Mouse (Mus musculus): ENCODE measurements around the gene Col25a1. TPM values are rescaled to one million over a fixed set of nuclear protein-coding genes. Genes with fewer than 3 reads are reported as not detected.

Col25a1 gene
- total RNA-seq, 4 experiments from 2014 or later, result 4.0 to 7.9 (median 4.8) TPM

DNA sequence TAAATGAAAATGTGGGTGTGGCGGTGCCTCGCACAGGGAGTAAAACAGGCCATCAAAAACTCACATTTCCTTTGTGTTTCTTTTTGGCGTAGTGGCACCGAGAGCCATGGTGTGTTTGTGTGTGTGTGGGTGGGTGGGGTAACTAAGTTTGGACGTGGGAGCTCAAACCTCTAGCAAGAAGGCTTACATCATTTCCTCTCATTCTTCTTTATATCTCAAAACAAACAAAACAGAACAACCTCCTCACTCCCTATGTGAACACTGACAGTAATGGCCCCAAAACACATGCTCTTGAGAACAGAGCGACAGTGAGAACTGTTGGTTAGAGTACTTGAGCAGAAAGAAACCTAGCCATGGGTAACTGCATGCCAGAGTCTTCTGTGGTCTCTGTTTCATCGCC, 121.1 kb downstream of the Col25a1 start:
- no peak for DNase-seq

DNA sequence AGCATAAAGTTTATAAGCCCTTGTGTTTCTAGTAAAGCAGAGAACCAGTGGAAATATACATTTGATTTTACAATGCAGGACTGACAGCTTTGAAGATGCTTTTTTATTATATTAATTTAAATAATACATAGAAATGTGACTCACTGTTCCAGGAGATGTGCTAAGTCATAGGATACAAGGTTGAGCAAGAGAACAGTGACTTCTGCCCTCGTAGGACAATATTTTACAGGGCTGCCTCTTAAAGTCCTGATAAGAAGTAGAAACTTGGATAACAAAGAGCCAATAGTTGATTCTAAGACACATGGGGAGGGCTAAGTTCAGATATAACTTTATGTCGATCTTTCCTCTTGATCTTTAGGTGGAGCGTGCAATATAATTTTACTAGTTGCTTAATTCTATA, 124.8 kb downstream of the Col25a1 start:
- no peak for DNase-seq

DNA sequence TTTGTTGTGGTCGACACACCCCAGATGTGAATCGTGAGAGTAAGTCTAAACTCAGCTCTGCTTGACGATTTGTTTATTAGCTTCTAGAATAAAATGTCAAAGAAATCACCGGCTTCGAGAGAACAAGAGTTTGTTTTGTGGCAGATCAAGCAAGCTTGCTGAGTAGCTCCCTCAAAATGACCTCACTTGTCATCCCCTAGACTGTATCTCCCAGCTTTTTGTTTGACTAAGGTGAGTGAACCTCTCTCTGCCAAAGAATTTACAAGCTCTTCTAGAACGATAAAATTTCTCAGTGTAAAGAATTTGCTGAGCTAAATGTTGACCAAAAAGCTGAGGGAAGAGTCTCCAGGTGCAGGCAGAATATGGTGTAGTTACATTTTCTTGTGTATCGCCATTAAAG, 125.3 kb downstream of the Col25a1 start:
- DNase-seq, result no peak

DNA sequence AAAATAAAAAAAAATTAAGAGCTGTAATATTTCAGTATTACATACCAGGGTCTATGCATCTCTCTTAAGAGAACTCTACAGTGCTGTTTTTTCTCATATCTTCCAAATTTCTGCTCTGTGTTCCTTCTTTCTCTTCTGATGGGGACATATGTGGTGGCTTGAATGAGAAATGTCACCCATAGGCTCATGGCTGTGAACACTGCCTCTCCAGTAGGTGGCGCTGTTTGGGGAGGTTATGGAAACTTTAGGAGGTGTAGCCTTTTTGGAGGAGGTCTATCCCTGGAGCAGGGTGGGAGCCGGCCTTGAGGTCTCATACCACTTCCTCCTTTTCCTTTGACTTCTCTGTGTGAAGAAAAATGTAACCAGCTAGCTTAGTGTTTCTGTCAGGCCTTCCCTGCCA, 128.4 kb downstream of the Col25a1 start:
- DNase-seq, result no peak

DNA sequence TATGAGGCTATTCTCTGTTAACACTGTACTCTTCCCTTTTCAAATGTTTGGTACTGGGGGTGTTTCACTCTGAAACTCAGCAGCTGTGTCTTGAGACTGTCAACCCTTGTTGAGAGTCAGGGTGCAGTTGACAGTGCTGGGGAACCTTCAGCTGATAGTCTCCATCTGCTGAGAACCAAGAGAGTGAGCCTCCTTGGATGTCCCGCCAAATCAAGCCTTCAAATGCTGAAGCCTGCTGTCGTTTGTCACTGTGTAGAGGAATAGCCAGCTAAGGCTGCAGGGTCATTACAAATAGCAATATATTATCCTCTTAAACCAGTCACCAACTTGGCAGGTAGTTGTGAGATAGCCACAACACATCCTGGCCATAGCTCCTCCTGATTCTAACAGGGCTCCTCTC, 129.0 kb downstream of the Col25a1 start:
- DNase-seq, result no peak

DNA sequence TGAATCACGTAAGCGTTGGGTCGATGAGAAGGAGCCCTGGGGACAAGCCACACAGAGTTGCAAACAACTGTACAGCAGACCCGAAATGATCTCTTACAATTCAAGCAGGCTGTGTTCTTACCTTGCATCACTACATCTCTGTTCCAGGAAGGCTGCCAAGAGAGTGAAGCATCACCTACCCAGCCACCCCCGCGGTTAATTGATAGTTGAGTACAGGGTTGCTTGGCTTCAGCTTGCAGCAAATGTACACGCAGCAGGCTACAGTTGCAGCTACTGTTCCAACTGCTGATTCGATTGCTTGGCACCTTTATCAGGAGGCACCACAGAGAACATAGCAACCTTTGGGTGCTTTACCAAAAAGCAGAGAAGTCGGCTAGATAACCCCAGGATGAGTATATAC, 133.8 kb downstream of the Col25a1 start:
- DNase-seq, result no peak

DNA sequence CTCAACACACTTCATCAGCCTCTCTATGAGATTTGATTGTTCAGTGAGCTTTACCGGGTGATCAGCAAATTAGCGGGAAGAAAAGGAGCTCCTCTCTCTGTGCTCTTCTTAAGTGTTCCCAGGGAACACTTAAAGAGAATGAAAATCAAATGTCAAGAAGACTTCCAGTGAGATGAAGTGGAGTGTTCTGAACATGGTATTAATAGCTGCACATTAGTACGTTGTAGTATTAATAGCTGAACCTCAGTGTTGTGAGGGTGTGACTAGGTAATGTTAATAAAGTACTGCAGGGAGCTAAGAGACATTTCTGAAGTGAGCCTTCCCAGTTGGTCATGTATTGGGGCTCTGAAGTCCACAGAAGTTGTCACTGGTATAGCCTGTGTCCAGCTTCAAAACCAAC, 139.2 kb downstream of the Col25a1 start:
- DNase-seq, result no peak

DNA sequence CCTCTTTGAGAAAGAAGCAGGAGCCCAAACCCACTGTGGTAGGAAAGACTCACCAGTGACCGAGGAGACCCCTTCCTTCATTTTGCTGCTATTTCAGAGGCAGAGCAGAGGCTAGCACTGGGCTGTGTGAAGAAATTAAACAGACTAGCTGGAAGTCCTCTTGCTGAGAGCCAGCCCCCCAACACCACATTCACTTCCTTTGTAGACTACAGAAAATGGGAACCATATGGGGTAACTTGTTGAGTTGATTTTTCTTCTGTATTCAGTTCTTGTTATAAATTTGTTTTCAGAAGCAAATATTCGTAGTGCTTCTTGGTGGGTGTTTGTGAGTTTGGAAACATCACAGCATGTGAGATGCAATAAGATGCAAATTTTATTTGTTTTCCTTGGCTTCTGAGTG, 142.6 kb downstream of the Col25a1 start:
- no peak for DNase-seq

DNA sequence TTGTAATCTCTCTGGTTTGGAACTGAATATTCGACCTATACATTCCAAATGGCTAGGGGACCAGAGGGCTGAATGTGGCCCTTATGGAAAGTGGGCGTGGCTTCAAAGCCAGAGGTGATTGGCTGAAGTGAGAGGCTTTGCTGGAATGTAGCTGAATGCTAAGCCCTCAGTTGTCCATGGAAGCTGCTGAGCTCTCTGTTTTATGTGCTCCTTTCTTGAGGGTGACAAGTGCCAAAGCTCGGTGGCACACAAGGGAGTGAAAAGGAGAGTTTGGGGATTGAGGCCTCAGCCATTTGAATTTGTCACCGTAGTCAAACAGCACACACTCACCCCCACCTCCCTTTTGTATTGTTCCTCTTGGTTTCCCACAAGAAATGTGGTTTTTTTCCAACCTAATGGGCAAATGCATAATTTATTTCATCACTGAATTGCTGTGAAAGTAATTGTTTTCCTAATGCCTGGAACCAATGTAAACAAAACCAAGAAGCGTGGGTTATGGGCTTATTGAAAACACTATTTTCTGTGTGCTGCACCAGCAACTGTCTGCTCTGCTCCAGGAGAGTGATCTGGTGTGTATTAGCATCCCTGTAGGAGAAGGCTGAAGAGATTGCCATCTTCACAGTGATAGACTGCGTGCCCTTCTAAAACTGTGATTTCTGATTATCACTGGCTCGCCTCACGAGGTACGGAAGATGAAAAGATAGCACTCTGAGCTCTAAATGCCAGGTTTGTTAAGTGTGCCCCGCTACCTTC, 147.2 kb downstream of the Col25a1 start:
- no peak for DNase-seq

DNA sequence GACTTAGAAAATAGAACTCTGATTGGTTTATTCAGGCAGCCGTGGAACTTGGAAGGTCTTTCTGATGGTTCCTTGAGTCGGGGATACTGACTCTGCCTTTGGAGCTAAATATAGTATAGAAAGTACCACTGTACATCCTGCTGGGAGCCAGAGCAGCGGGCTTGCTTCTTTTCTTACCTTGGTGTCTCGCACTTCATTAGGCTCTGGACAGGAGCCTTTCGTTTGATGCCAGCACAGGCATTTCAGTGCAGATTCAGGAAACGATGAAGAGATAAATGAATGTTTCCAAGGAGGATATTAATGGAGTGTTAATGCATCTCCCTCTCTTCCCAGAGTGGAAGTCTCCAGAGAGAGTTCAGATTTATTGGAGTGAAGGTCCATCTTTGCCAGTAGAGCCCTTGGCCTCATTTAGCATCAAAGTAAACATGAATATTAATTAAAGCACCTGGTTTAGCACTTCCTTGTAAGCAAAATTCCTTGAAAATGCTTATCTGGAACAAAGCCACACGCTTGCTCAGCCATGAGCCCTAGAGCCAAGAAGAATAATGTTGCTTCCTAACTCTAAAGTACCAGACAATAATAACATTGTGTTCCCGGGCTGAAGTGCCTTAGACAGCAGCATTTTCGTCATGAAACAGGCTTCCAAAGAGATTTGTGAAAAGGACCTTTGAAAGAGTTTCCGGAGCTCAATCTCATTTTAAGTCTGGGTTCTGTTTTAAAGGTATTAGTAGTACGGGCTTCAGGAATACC, 151.9 kb downstream of the Col25a1 start:
- DNase-seq, result no peak

DNA sequence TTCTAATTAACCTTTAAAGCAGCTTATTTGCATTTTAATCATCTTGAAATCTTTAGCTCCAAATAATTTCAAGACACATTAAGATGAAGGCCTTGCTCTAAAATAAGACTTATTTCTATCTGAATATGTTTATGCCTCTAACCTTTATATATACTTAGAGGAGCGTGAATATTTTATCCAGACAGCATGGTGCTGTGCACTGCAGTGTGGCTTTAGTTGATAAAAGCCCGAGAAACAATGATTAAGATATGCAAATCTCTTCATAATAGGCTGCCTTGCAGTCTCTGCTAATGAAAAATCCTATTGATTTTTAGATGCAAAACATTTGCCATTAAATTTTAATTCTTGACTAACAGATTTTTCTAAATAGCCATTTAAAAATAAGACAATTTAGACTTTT, 156.8 kb downstream of the Col25a1 start:
- no peak for DNase-seq

DNA sequence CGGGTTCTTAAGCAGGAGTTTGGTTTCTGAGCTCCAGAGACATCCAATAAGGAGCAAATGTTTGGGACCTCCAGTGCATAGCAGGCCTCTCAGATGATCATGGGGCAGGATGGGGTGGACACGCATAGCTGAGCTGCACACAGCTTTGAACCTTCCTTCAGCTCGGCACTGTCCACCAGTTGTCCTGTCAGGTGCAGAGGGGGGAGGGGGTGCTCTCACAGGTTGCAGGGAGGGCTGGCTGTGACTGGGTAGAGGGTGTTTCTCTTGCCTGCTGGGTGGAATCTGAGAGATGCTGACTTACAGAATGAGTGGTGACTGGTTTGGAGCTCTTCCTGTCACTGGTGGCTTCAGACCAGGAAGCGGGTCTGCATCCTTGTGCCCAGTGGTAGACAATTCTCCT, 157.5 kb downstream of the Col25a1 start:
- no peak for DNase-seq

DNA sequence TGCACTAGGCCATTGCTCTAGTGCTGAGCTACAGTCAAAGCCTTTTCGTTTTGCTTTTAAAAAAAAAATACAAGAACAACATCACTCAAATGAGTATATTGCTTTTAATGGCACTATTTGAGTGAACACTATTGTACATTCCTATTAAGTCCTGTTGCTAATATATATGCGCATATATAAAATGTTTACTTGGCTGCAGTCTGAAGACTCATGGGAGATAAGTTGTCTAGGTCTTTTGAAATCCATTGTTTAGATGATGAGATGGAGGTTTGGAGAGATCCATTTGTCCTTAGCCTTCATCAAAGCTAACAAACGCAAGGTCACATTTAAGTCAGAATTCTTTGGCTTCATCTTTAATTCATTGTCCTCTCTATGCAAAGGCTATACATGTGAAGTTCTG, 157.9 kb downstream of the Col25a1 start:
- no peak for DNase-seq

DNA sequence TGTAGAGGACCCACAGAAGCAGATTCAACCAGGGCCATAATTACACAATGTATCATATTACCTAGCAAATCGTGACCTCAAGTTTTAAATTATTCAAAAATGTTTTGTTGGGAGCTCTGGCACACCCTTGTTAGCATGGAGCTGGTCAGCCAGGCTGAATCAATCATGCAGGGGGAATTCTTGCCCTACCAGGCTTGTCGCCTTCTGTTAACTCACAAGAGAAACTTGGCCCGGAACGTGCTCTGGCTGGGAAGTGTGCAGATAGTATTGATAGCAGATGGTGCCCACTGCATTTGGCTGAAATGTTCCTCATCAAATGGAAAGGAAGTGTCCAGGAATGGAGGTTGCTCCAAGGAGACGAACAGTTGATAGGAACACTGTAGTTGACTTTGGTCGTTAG, 158.9 kb downstream of the Col25a1 start:
- no peak for DNase-seq

DNA sequence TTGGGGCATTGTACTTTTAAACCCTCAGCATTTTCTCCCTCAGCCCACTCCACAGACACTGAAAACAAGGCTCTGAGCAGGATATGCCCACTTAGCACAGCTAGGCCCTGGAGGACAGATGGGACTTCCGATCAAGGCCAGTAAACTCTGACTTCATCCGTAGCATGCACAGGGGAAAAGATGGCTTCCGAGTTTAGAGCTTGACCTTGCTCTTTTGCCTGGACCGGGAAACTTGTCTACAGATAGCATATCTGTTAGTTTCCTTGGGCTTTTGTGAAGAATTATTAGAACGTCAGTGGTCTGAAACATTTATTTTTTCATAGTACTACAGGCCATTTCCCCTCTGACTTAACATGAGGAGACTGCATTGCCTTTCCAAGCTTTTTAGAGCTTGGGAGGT, 159.4 kb downstream of the Col25a1 start:
- no peak for DNase-seq

DNA sequence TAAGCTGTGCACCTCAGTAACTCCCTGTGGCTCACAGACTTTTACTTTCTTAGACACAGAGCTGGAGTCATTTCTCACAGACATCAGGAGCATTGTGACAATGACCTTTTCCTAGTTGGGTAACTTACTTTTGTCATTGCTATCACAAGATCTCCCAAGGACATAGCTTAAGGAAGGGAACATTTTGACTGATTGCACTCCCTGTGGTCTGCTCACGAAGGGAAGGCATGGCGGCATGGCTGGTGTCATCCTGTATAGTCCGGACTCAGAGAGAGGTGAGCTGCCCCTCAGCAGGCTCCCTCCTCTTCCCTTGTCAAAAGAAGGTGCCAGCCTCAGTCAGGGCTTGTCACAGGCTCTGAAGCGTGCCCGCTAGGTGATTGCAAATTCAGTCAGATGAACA, 160.6 kb downstream of the Col25a1 start:
- DNase-seq, result peak; percentile 49

DNA sequence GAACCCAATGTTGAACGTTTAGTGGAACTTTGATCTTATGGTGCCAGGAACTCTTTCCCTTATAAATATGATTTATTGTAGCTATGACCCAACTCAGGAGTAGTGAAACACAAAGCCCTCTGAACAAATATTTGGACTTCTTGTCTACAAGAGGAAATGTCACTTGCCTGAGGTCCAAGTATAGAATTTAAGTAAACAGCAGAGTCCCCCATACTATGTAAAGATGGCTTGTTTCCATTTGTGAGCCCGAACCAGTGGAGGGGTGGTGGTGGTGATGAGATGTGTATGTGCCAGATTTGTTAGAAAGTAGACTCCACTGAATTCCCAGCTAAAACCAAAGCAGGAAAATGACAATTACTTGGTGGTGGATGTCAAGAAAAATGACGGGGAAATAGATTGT, 169.2 kb downstream of the Col25a1 start:
- DNase-seq, result no peak

DNA sequence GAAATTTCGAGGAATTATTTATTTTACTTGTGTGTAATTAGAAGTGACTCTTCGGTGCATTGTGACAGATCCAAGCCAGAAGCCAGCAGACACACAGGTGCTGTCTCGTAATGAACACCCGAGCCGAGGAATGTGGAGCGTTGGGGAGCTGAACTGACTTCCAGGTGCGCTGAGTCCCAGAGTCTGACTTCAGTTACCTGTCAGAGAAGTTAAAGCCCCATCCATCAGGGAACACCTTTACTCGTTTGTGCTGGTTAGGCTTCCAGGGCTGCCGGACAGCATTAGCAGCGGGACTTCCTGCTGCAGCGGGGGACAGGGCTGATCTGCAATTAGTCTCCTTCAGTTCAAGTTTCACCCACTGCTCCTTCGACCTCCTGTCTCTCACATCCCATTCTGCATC, 172.3 kb downstream of the Col25a1 start:
- DNase-seq, result no peak

DNA sequence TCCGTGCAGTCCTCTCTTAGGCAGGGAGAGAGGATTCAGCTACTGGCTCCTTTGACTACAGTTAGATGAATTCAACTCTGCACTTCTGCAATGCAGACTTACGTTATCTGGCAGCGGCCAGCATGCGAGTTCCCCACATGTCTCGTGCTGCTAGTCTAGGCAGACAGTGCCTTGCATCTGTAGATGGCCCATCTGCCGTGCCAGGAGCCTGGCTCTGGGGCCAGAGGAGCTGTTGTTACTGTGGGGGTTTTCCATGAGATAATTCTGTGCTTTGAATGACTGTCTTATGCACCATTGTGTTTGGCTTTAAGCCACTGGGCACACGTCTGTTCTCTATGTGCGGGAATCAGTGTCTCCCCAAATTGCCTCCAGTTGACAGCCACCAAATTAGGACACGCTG, 173.5 kb downstream of the Col25a1 start:
- no peak for DNase-seq

DNA sequence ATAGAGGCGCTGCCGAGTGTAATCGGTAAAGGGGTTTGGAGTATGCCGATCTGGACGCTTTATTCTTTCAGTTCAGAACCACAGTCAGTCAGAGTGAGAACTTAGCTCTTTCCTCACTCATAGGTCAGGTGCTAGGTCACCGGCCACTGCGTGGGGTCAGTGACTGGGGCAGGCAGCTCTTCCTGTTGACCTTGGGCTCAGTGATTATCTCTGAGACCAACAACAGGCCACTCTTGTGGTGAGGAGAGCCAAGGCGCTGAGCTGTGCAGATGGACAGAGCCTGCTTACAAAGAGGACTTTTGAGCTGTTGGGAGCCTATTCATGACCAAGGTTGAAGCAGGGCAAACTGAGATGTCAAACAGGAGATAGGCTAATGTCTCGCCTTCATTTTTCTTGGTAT, 174.4 kb downstream of the Col25a1 start:
- DNase-seq, result no peak

DNA sequence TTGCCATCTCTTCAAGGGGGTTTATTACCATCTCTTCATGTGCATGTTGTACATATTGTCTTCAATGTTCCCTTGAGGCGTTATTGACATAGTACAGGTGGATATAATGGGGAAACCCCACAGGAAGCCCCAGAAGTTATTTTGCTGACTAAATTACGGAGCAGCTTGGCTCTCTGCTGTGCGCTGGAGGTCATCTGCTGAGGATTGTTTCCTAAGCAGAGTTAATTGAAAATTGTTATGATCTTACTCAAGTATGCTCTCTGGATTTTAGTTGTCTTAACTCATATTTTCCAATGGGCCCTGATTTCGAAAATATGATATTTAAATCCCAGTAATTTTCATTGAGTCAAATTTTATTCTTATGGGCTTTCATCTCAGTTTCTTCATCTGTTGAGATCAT, 178.0 kb downstream of the Col25a1 start:
- no peak for DNase-seq

DNA sequence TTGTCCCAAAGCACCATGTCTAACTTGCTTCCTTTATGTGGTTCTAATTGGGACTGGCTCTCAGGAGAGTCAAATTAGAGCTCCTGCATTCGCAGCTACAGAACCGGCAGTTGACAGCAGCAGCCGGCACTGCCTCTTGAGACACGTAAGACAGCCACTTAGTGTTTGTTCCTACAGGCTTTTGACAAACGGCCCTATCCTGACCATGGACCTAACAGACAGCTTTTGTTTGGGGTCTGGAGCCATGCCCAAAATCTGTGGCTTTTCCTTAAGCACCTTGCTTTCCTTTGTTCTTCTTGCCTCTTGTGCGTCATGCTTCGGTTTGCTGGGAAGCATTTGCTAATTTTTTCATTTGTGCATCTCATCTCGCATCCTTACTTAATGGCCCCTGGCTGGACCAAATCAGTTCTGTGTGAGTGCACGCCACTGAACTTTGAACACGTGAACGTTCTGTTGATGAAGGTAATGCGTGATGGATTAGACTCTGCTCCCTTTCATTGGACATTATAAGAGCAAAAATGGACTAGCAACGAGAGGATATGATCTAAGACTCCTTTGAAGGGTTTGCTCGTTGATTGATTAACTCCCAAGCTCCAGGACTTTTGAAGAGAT, 179.5 kb downstream of the Col25a1 start:
- no peak for DNase-seq

DNA sequence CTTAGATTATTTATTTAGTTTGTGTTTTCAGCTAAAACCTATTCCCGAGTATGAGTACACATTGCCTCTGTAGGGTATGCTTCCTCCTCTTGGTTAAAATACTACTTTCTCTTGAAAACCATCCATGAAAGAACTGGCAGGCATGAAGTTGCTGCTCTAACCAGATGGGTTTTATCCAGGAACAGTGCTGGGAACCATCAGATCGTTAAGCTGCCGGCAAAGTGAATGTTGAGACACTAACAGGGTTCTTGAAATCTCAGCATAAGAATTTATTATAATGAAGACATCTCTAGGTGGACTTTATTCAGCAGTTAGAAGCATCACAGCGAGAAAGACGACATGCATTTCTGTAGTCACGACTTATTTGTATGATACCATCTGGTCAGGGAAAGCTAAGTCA, 181.9 kb downstream of the Col25a1 start:
- no peak for DNase-seq
